10 mouse cellular contexts compared by ENCODE assay signal in genomic region chr16:58663021-58663420, GRCm38 (mm10). TPM values are rescaled to one million over a fixed set of nuclear protein-coding genes. Genes with fewer than 3 reads are reported as not detected.
DNase-seq lines count a peak whose midpoint lies in the region; ATAC-seq and TF ChIP-seq lines count a peak whose summit lies in the region.
"Had no signal": no experiment of that assay in that cellular context is flagged by ENCODE, and none has a peak within 500 bp of the region (broad histone marks: within the 10 kb centered on the region; RNA-seq: fewer than 3 reads in every experiment).

No protein-coding gene starts in this region.

- no peaks in the 10 kb centered on the region for H3K4me1 ChIP-seq in limb, embryonic 14.5 days (ENCODE audit: control insufficient read depth, insufficient read depth, low read length)
- no peaks in the 10 kb centered on the region for H3K4me1 ChIP-seq in limb, embryonic 10.5 days
- peaks cover 12% of the 10 kb centered on the region for H3K4me1 ChIP-seq in liver, adult 2 months (ENCODE audit: control insufficient read depth, insufficient read depth, low read length)
- H3K4me1 ChIP-seq: limb, embryonic 12.5 days had no signal

- no peak for TF ChIP-seq POLR2A in limb, embryonic 14.5 days (IDR thresholded peaks at IDR 0.05; ENCODE audit: borderline replicate concordance, extremely low read depth, insufficient read depth, insufficient read length)
- TF ChIP-seq POLR2A in brain, embryonic 14.5 days (IDR thresholded peaks at IDR 0.05; ENCODE audit: borderline replicate concordance, extremely low read depth, insufficient read depth, insufficient read length, poor library complexity, severe bottlenecking), result no peak
- no peak for TF ChIP-seq POLR2A in liver, adult 2 months (IDR thresholded peaks at IDR 0.05; ENCODE audit: extremely low read depth, insufficient read depth, low read length)

- no peak for ATAC-seq in limb, embryonic 14.5 days (ENCODE audit: low FRiP score, low read depth)

- H3K36me3 ChIP-seq in limb, embryonic 14.5 days (ENCODE audit: control insufficient read depth, insufficient read depth, low read length), result no peaks in the 10 kb centered on the region
- no peaks in the 10 kb centered on the region for H3K36me3 ChIP-seq in limb, embryonic 10.5 days
- H3K36me3 ChIP-seq in liver, adult 2 months (ENCODE audit: control insufficient read depth, insufficient read depth, low read length), result no peaks in the 10 kb centered on the region
- H3K36me3 ChIP-seq: limb, embryonic 12.5 days had no signal

- H3K27me3 ChIP-seq in limb, embryonic 14.5 days (ENCODE audit: control insufficient read depth, insufficient read depth, low read length), result no peaks in the 10 kb centered on the region
- no peaks in the 10 kb centered on the region for H3K27me3 ChIP-seq in limb, embryonic 10.5 days (ENCODE audit: low read depth, poor library complexity, severe bottlenecking)
- H3K27me3 ChIP-seq in liver, adult 2 months (ENCODE audit: control insufficient read depth, insufficient read depth, low read length), result no peaks in the 10 kb centered on the region
- H3K27me3 ChIP-seq: limb, embryonic 12.5 days had no signal

- no peak overlapping the region for H3K4me3 ChIP-seq in limb, embryonic 14.5 days (replicated peaks; ENCODE audit: low read length)
- H3K4me3 ChIP-seq in limb, embryonic 10.5 days, result no peak overlapping the region
- no peak overlapping the region for H3K4me3 ChIP-seq in liver, adult 2 months (ENCODE audit: insufficient read depth, low read depth, low read length)
- H3K4me3 ChIP-seq: limb, embryonic 12.5 days had no signal

- H3K9ac ChIP-seq in limb, embryonic 14.5 days (ENCODE audit: low read depth, low read length, severe bottlenecking), result no peak overlapping the region
- H3K9ac ChIP-seq in liver, adult 2 months (ENCODE audit: low read depth, low read length), result no peak overlapping the region
- H3K9ac ChIP-seq: limb, embryonic 12.5 days had no signal

- no peaks in the 10 kb centered on the region for H3K9me3 ChIP-seq in limb, embryonic 14.5 days (ENCODE audit: control insufficient read depth, low read length)
- no peaks in the 10 kb centered on the region for H3K9me3 ChIP-seq in limb, embryonic 10.5 days (replicated peaks)
- H3K9me3 ChIP-seq: limb, embryonic 12.5 days had no signal

- intact Hi-C loops in heart, postnatal 14 days (cut with DNase I), result loop anchor here (5.0 to 10.0 kb wide), 3 partner anchors 36 to 368 kb away; no protein-coding TSS in a partner anchor

- TF ChIP-seq CTCF in brain, embryonic 14.5 days (IDR thresholded peaks at IDR 0.05; ENCODE audit: borderline replicate concordance, extremely low read depth, insufficient read depth, insufficient read length), result no peak
- peak; percentile 59 for TF ChIP-seq CTCF in liver, adult 2 months (IDR thresholded peaks at IDR 0.05; ENCODE audit: low read depth, low read length)

- DNase-seq in limb, embryonic 14.5 days (ENCODE audit: low spot score), result peak; percentile 61
- DNase-seq in limb, embryonic 10.5 days (ENCODE audit: low spot score), result no peak
- peak; percentile 52 for DNase-seq in brain, embryonic 14.5 days (ENCODE audit: low read depth)
- peak; percentile 86 for DNase-seq in liver, adult 2 months (ENCODE audit: extremely low read depth, low read depth, low spot score)
- peak; percentile 53 for DNase-seq in retina, embryonic 14.5 days (ENCODE audit: low spot score)
- DNase-seq in natural killer cell, adult 2 months (ENCODE audit: low spot score in 2 of 2), result no peak
- no peak for DNase-seq in adrenal gland, postnatal 36 days
- DNase-seq in heart, postnatal 14 days, result no peak
- DNase-seq: adrenal gland, postnatal 10 days had no signal

- WGBS in limb, embryonic 14.5 days, result 71% methylated on average over 5 of the region's 5 CpGs
- WGBS in limb, embryonic 10.5 days, result 87% methylated on average over 5 of the region's 5 CpGs
- 15% methylated on average over 5 of the region's 5 CpGs for WGBS in liver, adult 2 months

- no peaks in the 10 kb centered on the region for H3K79me2 ChIP-seq in liver, adult 2 months (ENCODE audit: control insufficient read depth, insufficient read depth, low read length)

- no peak overlapping the region for H3K27ac ChIP-seq in limb, embryonic 14.5 days (replicated peaks; ENCODE audit: low read depth, low read length)
- H3K27ac ChIP-seq in limb, embryonic 10.5 days, result no peak overlapping the region
- no peak overlapping the region; the same call in 1 of the 2 replicates for H3K27ac ChIP-seq in liver, adult 2 months (replicated peaks; ENCODE audit: insufficient read depth, low read depth, low read length)
- H3K27ac ChIP-seq: limb, embryonic 12.5 days had no signal

- H3K4me2 ChIP-seq in limb, embryonic 14.5 days (replicated peaks; ENCODE audit: low read depth, low read length, severe bottlenecking), result no peak overlapping the region
- H3K4me2 ChIP-seq: limb, embryonic 12.5 days had no signal

RNA-seq across cellular contexts. Expression of gene Cpox, which starts 7.1 kb away (rescaled TPM):
- 20.3 TPM in 2 replicates for polyA plus RNA-seq in limb, embryonic 14.5 days (2012; rRNA removed)
- polyA plus RNA-seq in limb, embryonic 14.5 days (2014; fragmentation: Nextera tagmentation; extraction: Ambion mirVana), result 22.3 and 24.4 TPM in 2 replicates
- 26.6 and 29.7 TPM in 2 replicates for polyA plus RNA-seq in limb, embryonic 10.5 days (2016; fragmentation: Nextera tagmentation; extraction: Ambion mirVana)
- polyA plus RNA-seq in brain, embryonic 14.5 days (2012; rRNA removed), result 13.4 and 13.9 TPM in 2 replicates
- 59.9 and 68.1 TPM in 2 replicates for total RNA-seq in liver, adult 2 months (2014; rRNA removed)
- 65.0 and 75.2 TPM in 2 replicates for polyA plus RNA-seq in liver, adult 2 months (2012; rRNA removed)
- 10 to 100 TPM; 17.0 to 18.9 TPM for total RNA-seq in adrenal gland, postnatal 36 days (2021)
- 10 to 100 TPM; 29.3 to 30.6 TPM for total RNA-seq in heart, postnatal 14 days (2021)

RNA-seq across cellular contexts. Expression of gene E330017A01Rik, which starts 24.5 kb away (rescaled TPM):
- not detected in 2 replicates for polyA plus RNA-seq in limb, embryonic 14.5 days (2012; rRNA removed)
- not detected in 2 replicates for polyA plus RNA-seq in limb, embryonic 14.5 days (2014; fragmentation: Nextera tagmentation; extraction: Ambion mirVana)
- not detected in 2 replicates for polyA plus RNA-seq in limb, embryonic 10.5 days (2016; fragmentation: Nextera tagmentation; extraction: Ambion mirVana)
- polyA plus RNA-seq in brain, embryonic 14.5 days (2012; rRNA removed), result not detected in 2 replicates
- not detected in 2 replicates for total RNA-seq in liver, adult 2 months (2014; rRNA removed)
- not detected in 2 replicates for polyA plus RNA-seq in liver, adult 2 months (2012; rRNA removed)
- not detected for total RNA-seq in adrenal gland, postnatal 36 days (2021)
- total RNA-seq in heart, postnatal 14 days (2021), result not detected
- total RNA-seq: adrenal gland, postnatal 10 days had no signal
- polyA plus RNA-seq: limb, embryonic 12.5 days had no signal

RNA-seq across cellular contexts. Expression of gene Gm813, which starts 46.2 kb away (rescaled TPM):
- not detected in 2 replicates for polyA plus RNA-seq in limb, embryonic 14.5 days (2012; rRNA removed)
- polyA plus RNA-seq in limb, embryonic 14.5 days (2014; fragmentation: Nextera tagmentation; extraction: Ambion mirVana), result not detected in 2 replicates
- polyA plus RNA-seq in limb, embryonic 10.5 days (2016; fragmentation: Nextera tagmentation; extraction: Ambion mirVana), result not detected in 2 replicates
- polyA plus RNA-seq in brain, embryonic 14.5 days (2012; rRNA removed), result not detected in 2 replicates
- not detected in 2 replicates for total RNA-seq in liver, adult 2 months (2014; rRNA removed)
- polyA plus RNA-seq in liver, adult 2 months (2012; rRNA removed), result not detected in 2 replicates
- total RNA-seq in adrenal gland, postnatal 36 days (2021), result not detected
- total RNA-seq in heart, postnatal 14 days (2021), result not detected
- total RNA-seq: adrenal gland, postnatal 10 days had no signal
- polyA plus RNA-seq: limb, embryonic 12.5 days had no signal

RNA-seq across cellular contexts. Expression of gene Gpr15, which starts 55.8 kb away (rescaled TPM):
- polyA plus RNA-seq in limb, embryonic 14.5 days (2012; rRNA removed), result 0.05 and 0.06 TPM in 2 replicates
- 0.15 TPM in 1 of 2 replicates, not detected in the other for polyA plus RNA-seq in limb, embryonic 14.5 days (2014; fragmentation: Nextera tagmentation; extraction: Ambion mirVana)
- 0.11 TPM in 1 of 2 replicates, not detected in the other for polyA plus RNA-seq in limb, embryonic 10.5 days (2016; fragmentation: Nextera tagmentation; extraction: Ambion mirVana)
- 0.05 and 0.25 TPM in 2 replicates for polyA plus RNA-seq in brain, embryonic 14.5 days (2012; rRNA removed)
- total RNA-seq in liver, adult 2 months (2014; rRNA removed), result not detected in 2 replicates
- 0.10 TPM in 1 of 2 replicates, not detected in the other for polyA plus RNA-seq in liver, adult 2 months (2012; rRNA removed)
- total RNA-seq in adrenal gland, postnatal 36 days (2021), result not detected
- not detected for total RNA-seq in heart, postnatal 14 days (2021)
- total RNA-seq: adrenal gland, postnatal 10 days had no signal
- polyA plus RNA-seq: limb, embryonic 12.5 days had no signal

Comparison
In these comparisons a context has a peak if more than half of its experiments do, and no peak if none do; other contexts are left out.
1. DNase-seq: peak in limb, embryonic 14.5 days (single experiment), brain, embryonic 14.5 days (single experiment), liver, adult 2 months (single experiment) and retina, embryonic 14.5 days (single experiment); none in limb, embryonic 10.5 days (single experiment), natural killer cell, adult 2 months (0 of 2), adrenal gland, postnatal 36 days (0 of 2) and heart, postnatal 14 days (0 of 2).